Mouse (Mus musculus) MEL (cell line): ENCODE data around the gene Kcnt1.

Experiments
- CTCF ChIP-seq, 3 experiments: IDR thresholded peaks in 2 of 3; conservative IDR thresholded peaks in 1 of 3; 2 replicates each; pipeline ENCODE4 v1.5.1; 2011 to 2012; ENCODE audit warnings: low read length in 3 of 3, low read depth in 2 of 3, mild to moderate bottlenecking in 2 of 3, improper control_type of control experiment in 1 of 3, inconsistent platforms in 1 of 3, mixed read lengths in 1 of 3, moderate library complexity in 1 of 3; ENCODE audit not compliant: control insufficient read depth in 1 of 3, insufficient read depth in 1 of 3, poor library complexity in 1 of 3, severe bottlenecking in 1 of 3
- EP300 ChIP-seq, 2 experiments: IDR thresholded peaks; 2 replicates each; pipeline ENCODE4 v1.6.1; 2011; ENCODE audit warnings: improper control_type of control experiment in 2 of 2, low read length in 2 of 2, low read depth in 1 of 2, mild to moderate bottlenecking in 1 of 2
- POLR2A ChIP-seq, 2 experiments: IDR thresholded peaks; 2 replicates each; pipeline ENCODE4 v1.6.1; 2011 to 2012; ENCODE audit warnings: low read length in 2 of 2, mild to moderate bottlenecking in 2 of 2, control low read depth in 1 of 2, improper control_type of control experiment in 1 of 2, low read depth in 1 of 2, moderate library complexity in 1 of 2; ENCODE audit not compliant: control insufficient read depth in 1 of 2, insufficient read depth in 1 of 2, poor library complexity in 1 of 2
- SIN3A ChIP-seq: IDR thresholded peaks from 2 replicates; pipeline ENCODE4 v1.6.1; 2012; ENCODE audit warnings: low read length, improper control_type of control experiment, inconsistent platforms
- ZKSCAN1 ChIP-seq: IDR thresholded peaks from 2 replicates; pipeline ENCODE4 v1.6.1; 2012; ENCODE audit warnings: low read depth, mild to moderate bottlenecking, inconsistent platforms, low read length, improper control_type of control experiment, moderate library complexity
- ZNF384 ChIP-seq: IDR thresholded peaks from 2 replicates; pipeline ENCODE4 v1.6.1; 2012; ENCODE audit warnings: low read depth, mild to moderate bottlenecking, inconsistent platforms, low read length, improper control_type of control experiment

DNA sequence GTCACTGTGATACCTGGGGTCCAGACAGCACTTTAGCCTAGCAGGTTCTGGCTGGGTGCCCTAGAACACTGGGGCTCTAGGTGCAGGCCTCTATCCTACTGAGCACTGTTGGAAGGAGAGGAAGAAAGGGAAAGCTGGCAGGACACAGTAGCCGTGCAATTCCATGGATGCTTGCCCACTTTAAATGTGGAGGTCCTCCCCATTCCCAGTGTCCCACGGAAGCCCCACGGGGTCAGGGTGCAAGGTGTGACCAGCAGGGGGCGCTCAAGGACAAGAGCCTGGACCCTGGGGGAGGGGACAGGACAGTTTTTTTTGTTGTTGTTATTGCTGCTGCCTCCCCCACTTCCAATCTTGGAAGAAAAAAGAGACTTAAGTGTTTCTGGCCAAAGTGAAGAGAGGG lies 13.2 kb upstream of the Kcnt1 start:
- TF ChIP-seq SIN3A: no peak
- no peak for TF ChIP-seq POLR2A (IDR thresholded peaks at IDR 0.05; ENCODE audit: control insufficient read depth in 1 of 2, insufficient read depth in 1 of 2, low read depth in 1 of 2, low read length in 2 of 2, poor library complexity in 1 of 2)
- TF ChIP-seq CTCF (IDR thresholded peaks at IDR 0.05 in 2 of 3, conservative IDR thresholded peaks at IDR 0.05 in 1 of 3; ENCODE audit: control insufficient read depth in 1 of 3, insufficient read depth in 1 of 3, low read depth in 2 of 3, low read length in 3 of 3, poor library complexity in 1 of 3, severe bottlenecking in 1 of 3): peak; percentile 63 to 96 (median 78)
- TF ChIP-seq EP300 (IDR thresholded peaks at IDR 0.05; ENCODE audit: low read depth in 1 of 2, low read length in 2 of 2): no peak
- TF ChIP-seq ZNF384: peak; percentile 58
- no peak for TF ChIP-seq ZKSCAN1
